Comparison of ENCODE assay signal across 8 mouse cellular contexts in genomic region chr1:39762025-39762370, GRCm38 (mm10). TPM values are rescaled to one million over a fixed set of nuclear protein-coding genes. Genes with fewer than 3 reads are reported as not detected.
DNase-seq lines count a peak whose midpoint lies in the region; ATAC-seq and TF ChIP-seq lines count a peak whose summit lies in the region.

No protein-coding gene starts in this region.

- H3K9me3 ChIP-seq in embryonic facial prominence, embryonic 13.5 days = no peaks in the 10 kb centered on the region
- no peaks in the 10 kb centered on the region for H3K9me3 ChIP-seq in limb, embryonic 10.5 days (replicated peaks)
- no peaks in the 10 kb centered on the region for H3K9me3 ChIP-seq in midbrain, embryonic 10.5 days (replicated peaks)

- no peaks in the 10 kb centered on the region for H3K36me3 ChIP-seq in embryonic facial prominence, embryonic 13.5 days
- no peaks in the 10 kb centered on the region for H3K36me3 ChIP-seq in limb, embryonic 10.5 days
- H3K36me3 ChIP-seq in midbrain, embryonic 10.5 days = no peaks in the 10 kb centered on the region
- H3K36me3 ChIP-seq in spleen, adult 2 months (ENCODE audit: control insufficient read depth, insufficient read depth, low read length) = no peaks in the 10 kb centered on the region

- DNase-seq in adrenal gland, postnatal 10 days = peak; percentile 87
- peak; percentile 92 for DNase-seq in heart, adult 8-10 months (ENCODE audit: low spot score)
- peak; percentile 87 to 88 for DNase-seq in kidney, adult 8-10 months
- peak; percentile 58 for DNase-seq in limb, embryonic 10.5 days (ENCODE audit: low spot score)
- peak; percentile 25 for DNase-seq in midbrain, embryonic 10.5 days (ENCODE audit: low spot score)
- DNase-seq in spleen, adult 2 months (ENCODE audit: low read depth in 1 of 2, low spot score in 2 of 2) = peak in 1 of 2 experiments; percentile 26

- 3% methylated on average over 10 of the region's 10 CpGs for WGBS in embryonic facial prominence, embryonic 13.5 days
- 12% methylated on average over 10 of the region's 10 CpGs for WGBS in limb, embryonic 10.5 days
- 8% methylated on average over 10 of the region's 10 CpGs for WGBS in midbrain, embryonic 10.5 days
- WGBS in spleen, adult 2 months = 9% methylated on average over 10 of the region's 10 CpGs

- H3K4me1 ChIP-seq in embryonic facial prominence, embryonic 13.5 days = peaks cover 35% of the 10 kb centered on the region
- H3K4me1 ChIP-seq in limb, embryonic 10.5 days = peaks cover 31% of the 10 kb centered on the region
- peaks cover 15% of the 10 kb centered on the region for H3K4me1 ChIP-seq in midbrain, embryonic 10.5 days
- no peaks in the 10 kb centered on the region; the same call in 1 of the 2 replicates for H3K4me1 ChIP-seq in spleen, adult 2 months (ENCODE audit: control insufficient read depth, insufficient read depth, insufficient read length)

- H3K27ac ChIP-seq in embryonic facial prominence, embryonic 13.5 days = peak overlapping the region; percentile 94
- peak overlapping the region; percentile 19 for H3K27ac ChIP-seq in limb, embryonic 10.5 days
- H3K27ac ChIP-seq in midbrain, embryonic 10.5 days (replicated peaks) = no peak overlapping the region
- peak overlapping the region; percentile 36 for H3K27ac ChIP-seq in spleen, adult 2 months (ENCODE audit: insufficient read depth, low read length)

- H3K27me3 ChIP-seq in embryonic facial prominence, embryonic 13.5 days = no peaks in the 10 kb centered on the region
- no peaks in the 10 kb centered on the region for H3K27me3 ChIP-seq in limb, embryonic 10.5 days (ENCODE audit: low read depth, poor library complexity, severe bottlenecking)
- 0 out of 2 replicates have a peak, but pooled peaks cover 6% of the 10 kb centered on the region for H3K27me3 ChIP-seq in midbrain, embryonic 10.5 days (ENCODE audit: low read depth, poor library complexity, severe bottlenecking)
- H3K27me3 ChIP-seq in spleen, adult 2 months (ENCODE audit: control insufficient read depth, insufficient read depth, low read length) = no peaks in the 10 kb centered on the region

- TF ChIP-seq CTCF in spleen, adult 2 months (IDR thresholded peaks at IDR 0.05; ENCODE audit: extremely low read depth, insufficient read depth, insufficient read length, insufficient replicate concordance) = no peak

- H3K4me2 ChIP-seq in embryonic facial prominence, embryonic 13.5 days = peak overlapping the region; percentile 55

- peak overlapping the region; percentile 23 for H3K4me3 ChIP-seq in embryonic facial prominence, embryonic 13.5 days
- peak overlapping the region; percentile 29 for H3K4me3 ChIP-seq in limb, embryonic 10.5 days
- peak overlapping the region; percentile 36 for H3K4me3 ChIP-seq in midbrain, embryonic 10.5 days
- H3K4me3 ChIP-seq in spleen, adult 2 months (ENCODE audit: extremely low read depth, insufficient read depth, insufficient read length) = no peak overlapping the region

- H3K9ac ChIP-seq in embryonic facial prominence, embryonic 13.5 days = peak overlapping the region; percentile 58; the same call in 1 of the 2 replicates

- peak; percentile 77; the same call in 1 of the 2 replicates for ATAC-seq in embryonic facial prominence, embryonic 13.5 days (ENCODE audit: insufficient number of reproducible peaks, insufficient read depth, low FRiP score, low TSS enrichment, low read depth)
- ATAC-seq in activated CD4-positive, CD25-positive, alpha-beta regulatory T cell, adult 4 months = no peak

- TF ChIP-seq POLR2A in spleen, adult 2 months (IDR thresholded peaks at IDR 0.05; ENCODE audit: low read depth, low read length) = no peak

RNA-seq across cellular contexts. Expression of gene Rfx8, which starts 41.2 kb away (rescaled TPM):
- total RNA-seq in adrenal gland, postnatal 10 days (2021) = under 1 TPM; 0.21 to 0.48 TPM
- polyA plus RNA-seq in embryonic facial prominence, embryonic 13.5 days (2015; fragmentation: Nextera tagmentation; extraction: Ambion mirVana) = 1.8 and 2.1 TPM in 2 replicates
- under 1 TPM; 0.16 to 0.23 (median 0.19) TPM for total RNA-seq in heart, adult 8-10 months (2022)
- 0.35 and 0.79 TPM in 2 replicates for polyA plus RNA-seq in limb, embryonic 10.5 days (2016; fragmentation: Nextera tagmentation; extraction: Ambion mirVana)
- polyA plus RNA-seq in midbrain, embryonic 10.5 days (2016; fragmentation: Nextera tagmentation; extraction: Ambion mirVana) = 0.20 and 0.39 TPM in 2 replicates
- 0.08 TPM in 1 of 2 replicates, not detected in the other for polyA plus RNA-seq in spleen, adult 2 months (2012; rRNA removed)
- not detected for polyA plus RNA-seq in activated CD4-positive, CD25-positive, alpha-beta regulatory T cell, adult 4 months (2017; shearing (Covaris generic))

RNA-seq across cellular contexts. Expression of gene Gm3646, which starts 43.1 kb away (rescaled TPM):
- total RNA-seq in adrenal gland, postnatal 10 days (2021) = not detected
- polyA plus RNA-seq in embryonic facial prominence, embryonic 13.5 days (2015; fragmentation: Nextera tagmentation; extraction: Ambion mirVana) = not detected in 2 replicates
- 10 to 100 TPM in 2 of 4 experiments, 1 to 10 TPM in 2; 7.6 to 12.8 (median 10.7) TPM for total RNA-seq in heart, adult 8-10 months (2022)
- not detected in 2 replicates for polyA plus RNA-seq in limb, embryonic 10.5 days (2016; fragmentation: Nextera tagmentation; extraction: Ambion mirVana)
- not detected in 2 replicates for polyA plus RNA-seq in midbrain, embryonic 10.5 days (2016; fragmentation: Nextera tagmentation; extraction: Ambion mirVana)
- polyA plus RNA-seq in spleen, adult 2 months (2012; rRNA removed) = not detected in 2 replicates
- polyA plus RNA-seq in activated CD4-positive, CD25-positive, alpha-beta regulatory T cell, adult 4 months (2017; shearing (Covaris generic)) = not detected
